Comparison of ENCODE assay signal across 19 mouse cellular contexts in the genomic region with DNA sequence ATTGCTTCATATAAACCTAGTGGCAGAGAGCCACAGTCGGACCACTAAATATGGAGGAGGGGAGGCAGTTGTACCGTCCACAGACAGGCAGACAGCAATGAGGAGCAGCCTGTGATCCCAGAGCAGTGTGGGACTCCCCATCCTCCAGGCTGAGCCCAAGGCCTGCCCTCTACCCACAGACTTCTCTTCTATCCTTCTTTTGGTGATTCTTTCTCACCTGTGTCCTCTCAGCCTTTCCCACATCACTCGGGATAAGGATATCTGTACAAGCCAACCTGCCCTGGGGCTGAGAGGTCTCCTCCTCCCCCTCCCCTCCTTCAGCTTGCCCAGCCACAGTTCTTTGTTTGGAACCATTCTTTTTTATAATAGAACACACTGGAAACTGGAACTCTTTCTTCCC.
A peak's percentile ranks its signal among the peaks of the same experiment; 100 is the strongest.
DNase-seq lines count a peak whose midpoint lies in the region; ATAC-seq and TF ChIP-seq lines count a peak whose summit lies in the region.
"Had no signal": no experiment of that assay in that cellular context is flagged by ENCODE, and none has a peak within 500 bp of the region (broad histone marks: within the 10 kb centered on the region; RNA-seq: fewer than 3 reads in every experiment).

No protein-coding gene starts in this region.

- H3K27ac ChIP-seq in forebrain, embryonic 10.5 days = peak overlapping the region; percentile 80
- H3K27ac ChIP-seq in forebrain, postnatal 0 days (ENCODE audit: low read depth, low read length) = no peak overlapping the region
- peak overlapping the region; percentile 78 for H3K27ac ChIP-seq in neural tube, embryonic 11.5 days (ENCODE audit: low read depth, low read length)
- H3K27ac ChIP-seq in limb, embryonic 10.5 days = 0 out of 2 replicates have a peak overlapping the region, but pooled peaks have one; percentile 21
- H3K27ac ChIP-seq: embryonic facial prominence, embryonic 13.5 days; stomach, postnatal 0 days had no signal

- H3K9ac ChIP-seq in forebrain, postnatal 0 days = no peak overlapping the region
- no peak overlapping the region; the same call in 1 of the 2 replicates for H3K9ac ChIP-seq in neural tube, embryonic 11.5 days (ENCODE audit: low read length)
- H3K9ac ChIP-seq: embryonic facial prominence, embryonic 13.5 days had no signal

- H3K4me2 ChIP-seq in forebrain, postnatal 0 days (ENCODE audit: low read depth) = no peak overlapping the region
- H3K4me2 ChIP-seq in neural tube, embryonic 11.5 days (ENCODE audit: low read depth) = no peak overlapping the region
- H3K4me2 ChIP-seq: embryonic facial prominence, embryonic 13.5 days had no signal

- DNase-seq in forebrain, embryonic 10.5 days (ENCODE audit: extremely low spot score, low spot score) = peak; percentile 16
- no peak for DNase-seq in forebrain, postnatal 0 days
- DNase-seq in neural tube, embryonic 11.5 days (ENCODE audit: low spot score) = peak; percentile 48
- no peak for DNase-seq in neural tube, embryonic 10.5 days (ENCODE audit: extremely low spot score, low spot score)
- no peak for DNase-seq in limb, embryonic 10.5 days (ENCODE audit: low spot score)
- no peak for DNase-seq in retina, postnatal 1 day
- no peak for DNase-seq in gastrocnemius, postnatal 10 days
- DNase-seq in left cerebral cortex, postnatal 36 days (ENCODE audit: low spot score in 2 of 2) = no peak
- DNase-seq: cerebellum, postnatal 25 days; gastrocnemius, postnatal 14 days; heart, postnatal 36 days; kidney, adult 2 months; kidney, postnatal 25 days; lung, postnatal 14 days; spleen, adult 18-20 months; thymus, postnatal 25 days had no signal

- WGBS in forebrain, embryonic 10.5 days = 51% methylated on average over 3 of the region's 3 CpGs
- WGBS in forebrain, postnatal 0 days = 17% methylated on average over 3 of the region's 3 CpGs
- 39% methylated on average over 3 of the region's 3 CpGs for WGBS in neural tube, embryonic 11.5 days
- 76% methylated on average over 3 of the region's 3 CpGs for WGBS in limb, embryonic 10.5 days

- no peak for TF ChIP-seq CTCF in forebrain, postnatal 0 days (IDR thresholded peaks at IDR 0.05; ENCODE audit: low read depth)

- peaks cover 9% of the 10 kb centered on the region; the same call in 1 of the 2 replicates for H3K27me3 ChIP-seq in forebrain, embryonic 10.5 days (ENCODE audit: poor library complexity, severe bottlenecking)
- no peaks in the 10 kb centered on the region for H3K27me3 ChIP-seq in forebrain, postnatal 0 days (ENCODE audit: insufficient read depth, low read length)
- H3K27me3 ChIP-seq in neural tube, embryonic 11.5 days (ENCODE audit: control insufficient read depth, insufficient read depth, low read length) = no peaks in the 10 kb centered on the region
- H3K27me3 ChIP-seq in limb, embryonic 10.5 days (ENCODE audit: low read depth, poor library complexity, severe bottlenecking) = 0 out of 2 replicates have a peak, but pooled peaks cover 4% of the 10 kb centered on the region
- H3K27me3 ChIP-seq: CH12.LX had no signal

- no peaks in the 10 kb centered on the region for H3K9me3 ChIP-seq in forebrain, embryonic 10.5 days
- no peaks in the 10 kb centered on the region for H3K9me3 ChIP-seq in forebrain, postnatal 0 days (ENCODE audit: low read length)
- no peaks in the 10 kb centered on the region for H3K9me3 ChIP-seq in neural tube, embryonic 11.5 days (ENCODE audit: control insufficient read depth, low read length)
- H3K9me3 ChIP-seq in limb, embryonic 10.5 days (replicated peaks) = no peaks in the 10 kb centered on the region
- H3K9me3 ChIP-seq: embryonic facial prominence, embryonic 13.5 days had no signal

- no peaks in the 10 kb centered on the region for H3K36me3 ChIP-seq in forebrain, embryonic 10.5 days (replicated peaks)
- H3K36me3 ChIP-seq in forebrain, postnatal 0 days (ENCODE audit: insufficient read depth) = no peaks in the 10 kb centered on the region
- no peaks in the 10 kb centered on the region for H3K36me3 ChIP-seq in neural tube, embryonic 11.5 days (ENCODE audit: control insufficient read depth, insufficient read depth, low read length)
- H3K36me3 ChIP-seq in limb, embryonic 10.5 days = no peaks in the 10 kb centered on the region
- H3K36me3 ChIP-seq: embryonic facial prominence, embryonic 13.5 days had no signal

- no peak for ATAC-seq in forebrain, postnatal 0 days
- ATAC-seq in neural tube, embryonic 11.5 days (ENCODE audit: insufficient read depth, low FRiP score, low TSS enrichment) = peak; percentile 85

- H3K4me3 ChIP-seq in forebrain, embryonic 10.5 days = no peak overlapping the region
- H3K4me3 ChIP-seq in forebrain, postnatal 0 days (ENCODE audit: low read depth, low read length) = no peak overlapping the region
- no peak overlapping the region for H3K4me3 ChIP-seq in neural tube, embryonic 11.5 days (ENCODE audit: low read depth, low read length)
- no peak overlapping the region for H3K4me3 ChIP-seq in limb, embryonic 10.5 days
- H3K4me3 ChIP-seq: embryonic facial prominence, embryonic 13.5 days had no signal

- H3K4me1 ChIP-seq in forebrain, embryonic 10.5 days = peaks cover 26% of the 10 kb centered on the region
- no peaks in the 10 kb centered on the region for H3K4me1 ChIP-seq in forebrain, postnatal 0 days (ENCODE audit: insufficient read depth)
- H3K4me1 ChIP-seq in neural tube, embryonic 11.5 days (ENCODE audit: control insufficient read depth, insufficient read depth, low read length) = peaks cover 11% of the 10 kb centered on the region; the same call in 1 of the 2 replicates
- peaks cover 24% of the 10 kb centered on the region for H3K4me1 ChIP-seq in limb, embryonic 10.5 days

- intact Hi-C loops in left cerebral cortex, postnatal 36 days (cut with DNase I) = no loop called here

Comparison
In these comparisons a context has a peak if more than half of its experiments do, and no peak if none do; other contexts are left out.
1. DNase-seq: peak in forebrain, embryonic 10.5 days (single experiment) and neural tube, embryonic 11.5 days (single experiment); none in forebrain, postnatal 0 days (single experiment), neural tube, embryonic 10.5 days (single experiment), limb, embryonic 10.5 days (single experiment), retina, postnatal 1 day (single experiment), gastrocnemius, postnatal 10 days (single experiment) and left cerebral cortex, postnatal 36 days (0 of 2).